Mouse (Mus musculus) layer of hippocampus, adult 8-10 months (tissue): ENCODE measurements around the gene Slc22a22. TPM values are rescaled to one million over a fixed set of nuclear protein-coding genes. Genes with fewer than 3 reads are reported as not detected.

Source experiments
- DNase-seq, 2 experiments: peaks; one replicate each; pipeline ENCODE4 v3.0.0; 2022; ENCODE audit warnings: low spot score in 2 of 2
- total RNA-seq, 4 experiments: library from RNA; stranded (reverse); gene quantifications; 2 replicates each; pipeline ENCODE4 v1.2.4; 2022

Gene Slc22a22
- not detected for total RNA-seq

DNA sequence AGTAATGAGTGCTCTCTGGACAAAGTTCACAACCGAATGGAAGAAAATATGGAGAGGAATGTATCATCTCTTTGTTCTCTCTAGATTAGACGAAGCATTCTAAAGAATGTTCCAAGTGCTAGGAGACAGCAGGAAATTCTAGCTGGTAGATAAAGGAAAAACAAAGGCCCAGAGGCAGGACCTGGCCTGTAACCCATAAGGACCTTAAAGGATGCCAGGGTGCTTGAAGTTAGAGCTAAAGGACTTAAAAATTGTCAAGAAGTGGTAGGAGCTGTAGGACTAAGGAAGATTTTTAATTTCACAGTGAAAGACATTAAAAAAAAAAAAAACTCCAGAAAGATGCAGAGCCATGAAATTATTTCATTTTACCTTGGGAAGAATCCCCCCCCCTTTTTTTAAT lies at the start of gene Slc22a22:
Gene Slc22a22 (minus strand): TSS at position 101 of the 400 bp plus-strand sequence.
- DNase-seq: no peak

DNA sequence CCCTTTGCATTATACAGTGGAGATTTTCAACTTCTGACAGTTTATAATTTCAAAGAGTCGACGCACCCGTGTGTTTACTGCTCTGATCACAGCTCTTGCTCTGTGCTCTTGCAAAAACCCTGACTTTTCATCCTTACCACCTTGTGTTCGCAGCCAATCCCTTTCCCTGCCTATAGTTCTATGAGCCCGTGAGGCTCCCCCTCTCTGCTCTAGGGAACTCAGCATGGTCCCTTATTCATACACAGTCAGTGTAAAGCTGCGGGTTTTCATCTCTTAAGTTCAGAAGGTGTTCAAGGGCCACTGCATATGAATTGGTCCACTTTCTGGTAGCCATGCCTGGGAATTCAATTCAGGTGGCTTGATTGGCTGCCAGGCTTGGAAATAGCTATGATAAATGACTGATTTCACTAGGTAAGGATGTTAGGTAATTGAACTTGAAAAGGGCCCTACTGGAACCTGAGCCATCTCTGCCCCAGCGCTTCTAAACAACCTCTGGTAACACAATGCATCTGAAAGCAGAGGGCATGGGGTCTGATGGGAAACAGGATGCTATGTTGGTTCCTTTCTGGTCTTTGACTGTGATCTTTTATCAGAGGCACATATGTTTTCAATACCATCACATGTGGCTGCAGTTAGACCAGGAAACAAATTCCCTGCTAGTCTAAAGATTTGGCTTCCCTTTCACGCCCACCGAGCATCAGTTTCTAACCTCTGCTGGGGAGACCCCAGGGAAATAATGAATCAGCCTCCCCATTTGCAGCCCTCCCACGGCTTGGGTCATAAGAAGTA lies 46.3 kb upstream of the Slc22a22 start:
- no peak for DNase-seq

DNA sequence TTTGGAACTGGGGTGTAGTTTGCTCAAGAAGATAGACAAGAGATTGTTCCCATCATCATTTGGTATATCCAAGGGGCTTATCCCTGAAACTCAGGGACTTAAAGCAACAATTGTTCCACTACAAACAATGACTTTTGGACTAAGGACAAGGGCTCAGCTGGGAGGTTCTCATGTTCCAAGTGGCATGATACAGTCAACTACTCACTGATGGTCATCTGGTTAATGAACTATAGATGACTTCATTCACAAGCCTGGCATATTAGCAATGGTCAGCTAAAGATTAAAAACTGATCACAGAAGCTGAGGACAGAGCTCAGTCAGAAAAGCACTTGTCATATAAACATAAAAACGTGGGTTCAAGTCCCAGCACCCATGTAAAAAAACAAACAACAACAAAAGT lies 44.7 kb upstream of the Slc22a22 start:
- DNase-seq: no peak

DNA sequence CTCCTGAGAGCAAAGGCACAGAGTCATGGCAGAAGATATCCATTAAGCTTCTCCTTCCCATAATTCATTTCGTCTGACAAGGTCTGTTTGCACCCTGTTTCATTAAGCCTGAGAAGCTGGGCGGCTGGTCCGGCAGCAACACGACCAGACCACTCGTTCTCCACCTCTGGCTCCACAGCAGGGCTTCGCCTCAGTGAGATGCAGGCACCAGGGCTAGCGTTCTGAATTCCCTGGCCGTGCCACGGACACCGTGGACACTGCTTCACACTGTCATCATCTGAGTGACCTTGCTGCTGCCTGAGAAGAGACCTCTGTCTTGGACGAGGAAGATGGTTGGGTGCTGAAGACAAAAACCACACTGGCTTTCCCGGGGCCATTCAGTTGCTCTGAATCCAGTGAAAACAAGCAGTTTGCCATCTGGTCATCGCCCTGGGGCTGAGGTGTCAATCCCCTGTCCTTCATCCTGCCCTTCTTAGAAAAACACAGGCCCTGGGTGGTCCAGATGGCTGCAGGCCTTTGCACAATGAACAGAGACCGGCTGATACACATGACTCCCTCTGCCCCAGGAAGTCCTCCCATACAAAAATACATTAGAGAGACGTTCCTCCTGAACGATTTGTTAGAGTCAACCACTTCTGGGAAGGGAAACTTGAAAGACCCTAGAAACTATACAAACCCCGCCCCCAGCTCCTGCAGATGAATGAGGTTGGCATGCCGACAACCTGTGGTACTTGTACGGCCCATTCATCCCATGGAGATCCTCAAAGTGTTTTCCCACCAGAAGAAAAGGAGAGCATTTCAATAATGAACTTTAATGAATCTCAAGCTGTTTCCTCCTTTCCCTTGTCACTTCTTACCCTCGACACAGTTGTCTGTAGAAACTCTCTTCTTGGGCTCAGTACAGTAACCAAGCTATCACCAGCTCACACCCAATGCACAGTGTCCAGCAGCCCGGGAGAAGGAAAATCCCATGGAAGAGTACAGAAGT lies 32.1 kb upstream of the Slc22a22 start:
- DNase-seq: no peak

DNA sequence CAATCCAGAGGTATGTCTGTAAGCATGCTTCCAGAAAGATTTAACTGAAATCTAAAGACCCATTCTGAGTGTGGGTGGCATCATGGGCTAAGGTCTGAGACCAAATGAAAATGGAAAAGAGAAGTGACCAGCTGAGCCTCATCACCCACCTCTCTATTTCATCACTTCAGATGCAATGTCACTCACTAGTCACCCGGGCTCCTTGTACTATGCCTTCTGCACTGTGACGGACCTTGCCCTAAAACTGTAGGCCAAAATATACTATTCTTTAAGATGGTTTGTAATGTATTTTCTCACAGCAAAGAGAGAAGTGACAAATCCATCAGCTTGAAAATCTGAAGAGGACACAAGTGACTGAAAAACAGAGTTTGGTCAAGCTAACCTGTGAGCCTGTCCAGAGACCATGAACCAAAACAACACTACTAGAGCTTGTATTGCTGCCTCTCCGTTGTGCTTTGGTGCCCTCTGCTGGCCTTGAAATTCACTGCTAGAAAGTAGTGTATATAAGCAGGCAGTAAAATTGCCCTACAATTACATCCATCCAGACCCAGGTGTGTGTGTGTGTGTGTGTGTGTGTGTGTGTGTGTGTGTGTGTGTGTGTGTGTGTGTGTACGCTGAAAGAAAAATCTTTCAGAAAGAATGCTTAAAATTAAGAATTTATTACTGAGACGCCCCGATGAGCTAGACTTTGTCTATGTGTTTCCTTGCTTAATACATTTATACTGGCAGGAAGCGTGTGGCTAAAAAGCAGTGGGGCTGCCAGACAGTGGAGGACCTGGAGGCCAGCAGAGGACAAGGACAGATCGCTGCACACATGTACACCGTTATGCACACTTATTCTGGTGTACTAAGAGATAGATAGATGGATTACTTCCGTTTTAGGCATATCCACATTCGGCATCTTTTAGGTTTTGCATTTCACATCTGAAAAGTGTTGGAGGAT lies 31.1 kb upstream of the Slc22a22 start:
- DNase-seq: peak; percentile 25 to 71

DNA sequence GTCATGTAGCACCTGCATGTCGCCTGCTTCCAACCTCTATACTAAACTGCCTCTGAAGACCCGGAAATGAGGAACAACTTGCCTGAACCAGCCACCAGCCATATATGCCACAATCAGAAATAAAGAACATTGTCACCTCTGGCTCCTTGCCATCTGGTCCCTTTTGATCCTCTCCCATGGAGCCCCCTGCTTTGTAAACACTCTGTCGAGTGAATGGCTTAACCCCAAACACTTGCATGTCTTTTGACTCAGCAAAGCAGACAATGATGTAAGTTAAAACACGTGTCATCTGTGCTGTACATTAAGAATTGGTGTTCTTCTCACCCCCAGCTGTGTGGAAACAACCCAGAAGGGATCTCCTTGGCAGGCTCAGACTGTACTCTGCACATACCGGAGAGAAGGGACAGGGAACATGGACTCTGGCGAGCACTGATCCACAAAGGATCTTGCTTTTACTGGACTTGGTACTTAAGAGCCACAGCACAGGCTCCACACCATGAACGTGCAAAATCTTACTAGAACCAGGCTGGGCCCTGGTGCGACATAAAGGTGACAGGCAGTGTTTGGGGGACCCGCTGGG lies 26.8 kb upstream of the Slc22a22 start:
- no peak for DNase-seq

DNA sequence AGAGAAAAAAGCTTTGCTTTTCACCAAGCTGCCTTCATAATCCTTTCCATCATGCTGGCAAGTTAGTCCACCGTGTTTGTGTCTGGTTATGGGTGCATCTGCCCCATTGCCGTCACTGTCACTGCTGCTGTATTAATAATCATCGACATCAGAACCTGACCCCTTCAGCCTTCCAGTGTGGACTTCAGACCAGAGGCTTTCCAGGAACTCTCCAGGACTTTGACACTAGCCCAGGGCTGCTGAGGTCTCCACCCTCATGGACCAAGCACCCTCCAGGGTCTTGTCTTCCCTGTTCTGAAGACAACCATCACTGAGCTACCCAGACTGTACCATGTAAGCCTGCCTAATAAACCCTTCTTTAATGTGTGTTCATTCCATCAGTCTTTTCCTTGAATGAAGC lies 26.2 kb upstream of the Slc22a22 start:
- DNase-seq: no peak

DNA sequence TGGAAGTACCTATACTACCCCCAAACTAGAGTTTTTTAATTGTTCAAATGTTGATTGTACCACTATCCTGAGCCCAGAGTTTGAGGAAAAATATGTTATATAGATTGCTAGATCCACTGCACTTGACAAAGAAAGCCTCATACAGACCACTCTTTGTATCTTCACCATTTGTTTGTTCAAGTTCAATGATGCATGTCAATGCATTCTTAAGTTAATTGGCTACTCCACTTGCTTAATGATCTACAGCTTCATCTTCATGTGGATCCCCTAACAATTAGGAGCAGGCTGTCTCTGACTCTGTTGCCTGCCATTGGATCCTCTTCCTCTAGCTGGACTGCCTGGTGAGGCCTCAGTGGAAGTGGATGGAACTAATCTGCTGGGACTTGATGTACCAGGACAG lies 24.1 kb upstream of the Slc22a22 start:
- no peak for DNase-seq

DNA sequence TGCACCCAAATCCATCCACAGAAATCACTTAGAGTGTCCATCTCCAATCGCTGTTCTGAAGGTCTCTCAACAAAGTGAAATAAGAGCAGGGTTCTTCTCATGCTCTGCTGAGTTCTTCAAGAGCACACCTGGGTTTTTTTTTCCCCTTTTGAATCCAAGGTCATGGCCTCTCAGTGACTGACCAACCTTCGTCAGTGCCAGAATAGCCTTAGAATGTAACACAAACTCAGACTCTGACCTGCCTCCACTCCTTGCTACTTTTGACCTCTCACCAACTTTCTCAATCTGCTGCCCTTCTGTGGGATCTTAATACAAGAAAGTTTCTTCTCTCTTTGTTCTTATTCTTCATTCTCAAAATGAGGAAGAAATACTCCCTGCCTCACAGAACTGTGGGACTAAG lies 18.7 kb upstream of the Slc22a22 start:
- DNase-seq: no peak

DNA sequence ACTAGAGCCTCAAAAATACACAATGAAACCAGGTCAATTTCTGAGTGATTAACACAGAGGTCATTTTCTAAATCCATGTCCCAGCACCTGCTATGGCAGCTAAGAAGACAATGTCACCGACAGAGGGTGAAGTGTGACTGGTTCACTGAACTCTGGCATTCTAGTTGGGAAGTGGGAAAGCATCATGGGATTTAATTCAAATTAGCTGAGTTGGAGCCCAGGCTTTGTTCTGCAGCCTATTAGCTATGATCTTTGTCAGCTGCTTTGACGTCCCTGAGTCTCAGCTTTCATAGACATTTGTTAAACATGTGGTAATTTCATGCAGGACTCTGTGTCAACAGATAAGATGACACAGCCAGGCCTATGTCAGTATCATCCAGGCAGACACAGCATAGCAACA lies 5.1 kb upstream of the Slc22a22 start:
- no peak for DNase-seq

DNA sequence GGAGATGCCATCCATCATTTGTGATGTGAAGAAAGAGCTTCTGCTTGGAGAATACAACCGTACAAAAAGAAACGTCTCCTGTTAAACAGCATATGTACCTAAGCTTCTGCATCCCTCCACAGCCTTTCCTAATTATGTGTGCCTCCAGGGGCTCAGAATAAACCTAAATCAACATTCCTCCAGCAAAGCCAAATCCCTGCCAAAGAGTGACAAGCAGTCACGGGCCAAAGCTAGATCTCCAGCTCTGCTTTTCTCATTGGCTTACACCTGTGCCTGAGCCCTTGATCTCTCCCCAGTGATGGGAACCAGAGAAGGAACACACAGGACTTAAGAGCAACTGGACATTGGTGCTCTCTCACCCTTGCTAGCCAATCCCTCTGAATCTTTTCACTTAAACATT lies 5.8 kb downstream of the Slc22a22 start:
- DNase-seq: no peak

DNA sequence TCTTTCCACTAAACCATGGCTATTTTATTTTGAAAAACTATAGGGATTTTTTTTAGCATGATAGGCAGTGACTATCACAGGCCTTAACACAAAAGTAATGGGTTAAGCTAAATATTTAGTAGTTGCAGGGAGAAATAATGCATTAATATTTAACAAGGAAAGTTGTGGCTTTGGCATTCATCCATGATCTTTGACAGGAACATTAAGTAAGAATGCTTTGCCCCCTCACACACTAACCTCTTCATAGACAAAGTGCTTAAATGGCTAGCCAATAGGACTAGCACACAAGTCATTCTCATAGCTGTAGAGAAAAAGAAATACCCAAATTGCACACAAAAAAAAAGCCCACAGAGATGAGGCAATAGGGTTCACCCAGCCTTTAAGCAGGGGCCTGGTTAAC lies 11.4 kb downstream of the Slc22a22 start:
- DNase-seq: no peak

DNA sequence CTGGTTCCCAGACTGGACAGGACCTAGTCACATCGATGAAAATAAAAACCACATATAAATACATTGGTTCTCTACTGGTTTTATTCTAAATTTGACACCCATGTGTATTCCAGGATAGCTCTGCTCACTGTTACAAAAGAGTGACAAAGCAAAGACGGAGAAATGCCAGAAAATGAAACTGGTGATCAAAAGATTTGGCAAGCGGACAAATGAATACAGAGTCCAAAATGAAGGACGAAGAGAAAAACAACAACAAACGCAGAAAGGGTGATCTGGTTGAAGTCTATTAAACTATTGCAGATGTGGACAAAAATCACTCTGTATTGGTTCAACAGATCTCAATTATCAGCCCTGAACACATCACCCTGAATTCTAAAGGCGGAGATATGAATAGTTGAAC lies 12.4 kb downstream of the Slc22a22 start:
- no peak for DNase-seq

DNA sequence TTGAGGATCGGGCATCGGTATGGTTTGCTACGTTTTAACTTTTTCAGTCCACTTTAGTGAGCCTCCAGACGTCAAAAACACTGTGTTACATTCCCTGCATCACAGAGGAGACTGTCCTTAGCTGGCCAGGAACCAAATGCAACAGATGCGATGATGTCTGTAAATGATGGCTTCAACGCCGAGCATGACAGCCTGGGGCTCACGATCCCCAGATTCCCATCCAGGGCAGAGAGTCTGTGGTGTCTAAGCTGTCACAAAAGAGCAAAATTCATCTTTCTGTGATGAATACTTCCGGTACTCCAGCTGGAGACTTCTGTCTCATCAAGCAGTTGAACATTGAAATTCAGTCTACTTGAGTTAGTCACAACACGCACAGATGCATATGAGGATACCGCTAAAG lies 13.4 kb downstream of the Slc22a22 start:
- peak; percentile 7 to 10 for DNase-seq

DNA sequence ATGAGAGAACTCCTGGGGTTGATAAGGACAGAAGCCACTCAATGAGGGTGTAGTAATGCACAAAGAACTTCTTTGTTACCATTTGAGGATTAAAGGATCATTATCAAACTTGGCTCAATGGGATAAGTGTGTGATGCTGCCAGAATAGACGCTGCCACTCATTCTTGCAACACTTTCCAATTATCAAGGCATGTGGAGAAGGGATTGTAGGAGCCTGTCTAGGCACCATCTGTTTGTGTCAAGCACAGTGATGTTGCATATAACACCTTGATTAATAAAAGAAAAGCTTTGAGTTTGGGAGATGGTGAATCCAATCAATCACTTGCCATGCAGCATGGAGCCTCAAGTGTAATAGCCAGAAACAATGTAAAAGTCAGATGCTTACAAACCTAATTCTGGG lies 16.1 kb downstream of the Slc22a22 start:
- DNase-seq: no peak

DNA sequence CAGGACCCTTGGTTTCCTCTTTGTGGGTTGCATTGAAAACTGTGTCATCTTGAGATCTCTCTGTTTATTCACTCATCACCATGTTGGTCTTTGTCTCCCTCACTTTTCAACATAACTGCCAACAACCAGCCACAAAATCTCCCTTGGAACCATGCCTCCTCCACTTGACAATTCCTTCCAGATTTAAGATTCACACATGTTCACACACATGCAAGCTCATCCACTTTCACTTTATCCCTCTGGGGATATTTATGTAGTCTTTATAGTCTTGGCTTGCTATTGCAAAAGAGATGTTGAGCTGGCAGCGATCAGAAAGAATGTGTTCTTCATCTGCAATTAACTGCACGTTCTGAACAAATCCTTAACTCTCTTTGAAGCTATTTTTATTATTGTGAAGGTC lies 20.1 kb downstream of the Slc22a22 start:
- no peak for DNase-seq

DNA sequence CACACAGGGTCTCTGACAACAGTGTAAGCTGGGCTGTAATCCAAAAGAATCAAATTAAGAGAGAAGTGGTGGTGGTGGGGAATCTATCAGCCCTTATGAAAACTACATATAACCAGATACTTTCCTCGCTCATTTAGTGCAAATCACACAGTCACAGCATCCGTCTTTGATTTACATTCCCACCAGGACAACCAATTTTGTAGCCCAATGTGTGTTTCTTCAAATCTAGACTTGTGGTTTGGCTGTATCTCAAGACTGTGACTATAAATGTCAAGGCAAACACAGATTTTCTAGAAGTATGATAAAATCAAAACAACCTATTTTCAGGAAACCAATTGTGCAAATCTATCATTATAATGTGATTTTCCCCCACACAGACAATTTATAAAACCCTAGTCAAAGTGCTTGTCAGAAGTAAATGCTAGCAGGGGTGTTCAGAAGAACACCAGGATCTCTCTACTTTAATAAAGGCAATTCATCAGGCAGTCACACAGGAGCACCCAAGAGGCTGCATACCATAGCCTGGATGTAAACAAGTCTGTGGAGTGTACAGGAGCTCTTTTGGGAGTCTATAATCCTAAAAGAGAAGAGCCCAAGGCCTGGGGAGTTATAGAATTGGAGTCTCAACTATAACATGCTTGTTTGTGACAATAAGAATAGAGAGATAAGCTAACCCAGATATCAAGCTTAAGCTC lies 42.6 kb downstream of the Slc22a22 start:
- DNase-seq: no peak

DNA sequence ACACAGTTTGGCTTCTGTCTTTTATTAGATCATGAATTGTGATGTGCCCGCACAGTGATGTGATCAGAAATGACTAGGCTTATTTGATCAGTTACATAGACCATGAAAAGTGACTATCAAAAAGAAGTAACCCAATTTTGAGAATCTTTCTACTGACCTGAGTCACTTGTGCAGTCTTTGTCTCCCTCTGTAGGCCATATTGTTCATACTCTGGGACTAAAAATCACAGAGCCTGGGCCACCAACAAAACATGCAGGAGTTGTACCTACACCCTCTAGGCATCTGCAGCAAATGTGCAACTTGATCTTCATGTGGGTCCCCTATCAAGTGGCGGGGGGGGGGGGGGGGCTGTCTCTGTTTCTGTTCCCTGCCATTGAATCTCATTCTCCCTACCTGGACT lies 68.9 kb downstream of the Slc22a22 start:
- DNase-seq: peak in 1 of 2 experiments; percentile 7

DNA sequence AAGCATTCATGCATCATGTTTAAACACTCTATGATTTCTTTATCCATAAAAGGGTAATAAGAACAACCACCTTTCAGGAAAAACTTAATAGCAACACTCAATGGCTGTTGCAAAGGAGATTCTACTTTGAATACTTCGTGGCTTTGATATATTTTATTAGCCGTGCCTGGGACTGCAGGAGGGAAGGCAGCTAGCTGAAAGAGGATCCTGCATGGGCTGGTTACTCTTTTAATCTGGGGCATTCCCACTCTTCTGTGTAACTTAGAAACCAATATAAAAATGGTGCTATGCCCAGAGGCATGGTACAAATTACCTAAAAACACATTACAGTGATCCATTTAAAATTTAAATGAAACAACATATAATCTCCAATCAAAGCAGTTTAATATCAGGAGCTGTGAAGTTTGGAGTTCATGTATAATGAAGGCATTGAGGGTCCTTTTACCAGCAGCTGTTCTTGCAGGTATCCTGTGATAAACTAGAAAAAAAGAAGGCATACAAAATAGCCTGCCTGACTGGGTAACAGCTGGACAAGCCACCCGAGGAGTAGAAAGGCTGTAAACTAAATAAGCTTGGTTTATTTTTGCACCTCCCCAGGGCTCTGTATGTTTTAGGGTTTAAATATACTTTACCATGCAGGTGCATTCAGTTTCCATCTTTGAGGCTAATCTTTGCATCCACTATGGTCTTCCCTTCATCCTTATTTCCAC lies 78.8 kb downstream of the Slc22a22 start:
- DNase-seq: no peak

DNA sequence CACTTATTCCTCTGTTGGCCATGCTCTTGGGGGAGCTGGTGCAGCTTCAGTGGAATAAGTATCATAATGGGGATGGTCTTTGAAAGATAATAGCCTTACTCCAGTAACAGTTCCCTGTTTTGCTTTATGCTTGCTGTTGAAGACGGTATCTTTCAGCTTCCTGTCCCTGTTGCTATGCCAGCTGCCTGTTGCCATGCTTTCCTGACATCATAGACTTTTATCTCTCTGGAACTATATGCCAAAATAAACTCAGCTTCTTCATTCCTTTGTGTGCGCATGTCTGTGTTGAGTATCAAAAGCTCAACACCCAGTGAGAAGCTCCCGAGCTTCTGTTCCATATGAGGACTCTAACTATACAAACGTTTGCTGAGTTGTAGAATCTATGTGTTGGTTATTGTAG lies 83.4 kb downstream of the Slc22a22 start:
- no peak for DNase-seq
